ENCODE assay signal across 19 mouse cellular contexts in the genomic region with DNA sequence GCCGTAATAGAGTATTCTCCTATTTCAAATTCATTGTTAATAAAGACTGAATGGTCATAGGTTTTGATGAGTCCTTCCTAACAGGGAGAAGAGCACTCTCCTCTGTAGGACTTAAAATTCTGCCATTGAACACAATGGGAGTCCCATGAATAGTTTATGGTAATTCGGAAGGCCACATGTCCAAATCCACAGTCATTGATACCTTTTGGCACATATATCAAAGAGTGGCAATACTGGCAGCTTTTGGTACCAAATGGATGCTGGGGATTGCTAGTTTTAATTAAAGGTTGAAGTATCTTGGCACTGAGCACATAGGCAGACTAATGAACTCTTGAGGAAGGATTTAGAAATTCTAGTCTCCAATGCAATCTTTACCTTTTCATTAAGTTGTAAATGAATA.
"Had no signal": no experiment of that assay in that cellular context is flagged by ENCODE, and none has a peak within 500 bp of the region (broad histone marks: within the 10 kb centered on the region; RNA-seq: fewer than 3 reads in every experiment).

No protein-coding gene starts in this region.

- DNase-seq: kidney, postnatal 10 days; kidney, postnatal 36 days; left cerebral cortex, postnatal 4 days; lung, adult 18-20 months; lung, postnatal 10 days; lung, postnatal 36 days; right cerebral cortex, postnatal 4 days; thymus, adult 2 months; thymus, postnatal 14 days; thymus, postnatal 4 days had no signal

- H3K4me1 ChIP-seq: limb, embryonic 12.5 days; limb, embryonic 15.5 days; lung, embryonic 15.5 days; megakaryocyte, embryonic 14.5 days; midbrain, embryonic 10.5 days had no signal

- H3K9me3 ChIP-seq: limb, embryonic 12.5 days; limb, embryonic 15.5 days; lung, embryonic 15.5 days; megakaryocyte, embryonic 14.5 days; midbrain, embryonic 10.5 days had no signal

- H3K36me3 ChIP-seq: limb, embryonic 12.5 days; limb, embryonic 15.5 days; lung, embryonic 15.5 days; midbrain, embryonic 10.5 days had no signal

- H3K4me3 ChIP-seq: limb, embryonic 12.5 days; limb, embryonic 15.5 days; lung, embryonic 15.5 days; megakaryocyte, embryonic 14.5 days; midbrain, embryonic 10.5 days had no signal

- ATAC-seq: midbrain, embryonic 16.5 days had no signal

- H3K9ac ChIP-seq: limb, embryonic 12.5 days; limb, embryonic 15.5 days; liver, embryonic 14.5 days; lung, embryonic 15.5 days had no signal

- H3K27me3 ChIP-seq: limb, embryonic 12.5 days; limb, embryonic 15.5 days; lung, embryonic 15.5 days; megakaryocyte, embryonic 14.5 days had no signal

- H3K27ac ChIP-seq: limb, embryonic 12.5 days; limb, embryonic 15.5 days; liver, embryonic 14.5 days; lung, embryonic 15.5 days; midbrain, embryonic 10.5 days; stomach, postnatal 0 days had no signal

- H3K4me2 ChIP-seq: limb, embryonic 12.5 days; limb, embryonic 15.5 days; liver, embryonic 11.5 days; lung, embryonic 15.5 days had no signal
